Mouse (Mus musculus) myocyte (in vitro differentiated cells): Measurements from ENCODE around the gene BC107364. TPM values are rescaled to one million over a fixed set of nuclear protein-coding genes. Genes with fewer than 3 reads are reported as not detected.

Source experiments
- H3K27me3 ChIP-seq: one replicate; pipeline ENCODE4 v1.6.1; 2011; ENCODE audit not compliant: control insufficient read depth, insufficient read depth, insufficient read length
- H3K36me3 ChIP-seq: one replicate; pipeline ENCODE4 v1.6.1; 2011; ENCODE audit not compliant: control insufficient read depth, insufficient read depth
- H3K4me2 ChIP-seq: one replicate; pipeline ENCODE4 v1.6.1; 2011; ENCODE audit warnings: low read depth, control low read depth
- H3K4me3 ChIP-seq: one replicate; pipeline ENCODE4 v1.5.1; 2011; ENCODE audit warnings: mild to moderate bottlenecking, control low read depth, moderate library complexity
- H3K79me2 ChIP-seq: one replicate; pipeline ENCODE4 v1.6.1; 2011; ENCODE audit not compliant: control insufficient read depth, insufficient read depth
- H3ac ChIP-seq: one replicate; pipeline ENCODE4 v1.6.1; 2011; ENCODE audit not compliant: control insufficient read depth, insufficient read length
- CEBPB ChIP-seq: IDR thresholded peaks from 2 replicates; pipeline ENCODE4 v1.6.1; 2011; ENCODE audit warnings: mild to moderate bottlenecking, moderate library complexity; ENCODE audit not compliant: poor library complexity, insufficient read depth, severe bottlenecking
- E2F4 ChIP-seq: IDR thresholded peaks from one replicate; pipeline ENCODE4 v1.6.1; 2011; ENCODE audit warnings: mild to moderate bottlenecking, control low read depth, moderate library complexity; ENCODE audit not compliant: insufficient read depth
- MAX ChIP-seq: IDR thresholded peaks from one replicate; pipeline ENCODE4 v1.6.1; 2011; ENCODE audit warnings: low read depth, mild to moderate bottlenecking, control low read depth
- MYOD1 ChIP-seq, 3 experiments: IDR thresholded peaks; one replicate each; pipeline ENCODE4 v1.6.1; 2011; ENCODE audit warnings: control low read depth in 2 of 3, low read depth in 2 of 3, mild to moderate bottlenecking in 2 of 3, moderate library complexity in 1 of 3; ENCODE audit not compliant: insufficient read length in 2 of 3, control insufficient read depth in 1 of 3
- MYOG ChIP-seq, 3 experiments: IDR thresholded peaks; one replicate each; pipeline ENCODE4 v1.6.1; 2011; ENCODE audit warnings: control low read depth in 2 of 3, low read depth in 2 of 3, mild to moderate bottlenecking in 2 of 3; ENCODE audit not compliant: insufficient read length in 2 of 3, control insufficient read depth in 1 of 3, insufficient read depth in 1 of 3
- POLR2A ChIP-seq: IDR thresholded peaks from one replicate; pipeline ENCODE4 v1.6.1; 2011; ENCODE audit warnings: low read depth, mild to moderate bottlenecking, control low read depth, moderate library complexity; ENCODE audit not compliant: insufficient read length
- POLR2AphosphoS2 ChIP-seq: IDR thresholded peaks from one replicate; pipeline ENCODE4 v1.6.1; 2011; ENCODE audit warnings: low read depth, control low read depth; ENCODE audit not compliant: insufficient read length
- REST ChIP-seq: IDR thresholded peaks from one replicate; pipeline ENCODE4 v1.6.1; 2011; ENCODE audit warnings: mild to moderate bottlenecking, control low read depth, moderate library complexity; ENCODE audit not compliant: insufficient read depth, insufficient read length
- SRF ChIP-seq: IDR thresholded peaks from one replicate; pipeline ENCODE4 v1.6.1; 2011; ENCODE audit warnings: low read depth; ENCODE audit not compliant: control insufficient read depth, insufficient read length
- TCF12 ChIP-seq: IDR thresholded peaks from one replicate; pipeline ENCODE4 v1.6.1; 2011; ENCODE audit warnings: mild to moderate bottlenecking, control low read depth; ENCODE audit not compliant: poor library complexity, insufficient read depth, severe bottlenecking
- TCF3 ChIP-seq: IDR thresholded peaks from one replicate; pipeline ENCODE4 v1.6.1; 2011; ENCODE audit warnings: low read depth, control low read depth; ENCODE audit not compliant: insufficient read length
- USF1 ChIP-seq: IDR thresholded peaks from one replicate; pipeline ENCODE4 v1.6.1; 2011; ENCODE audit warnings: low read depth, mild to moderate bottlenecking, control low read depth, moderate library complexity
- polyA plus RNA-seq: library from polyadenylated mRNA; unstranded; fragments of >200 nt; fragmentation: generic; extraction: Trizol; gene quantifications from one replicate; pipeline ENCODE4 v1.2.1, GENCODE M21; 2012; ENCODE audit warnings: missing spikeins

BC107364 gene
- polyA plus RNA-seq, 1 experiment, result not detected

DNA sequence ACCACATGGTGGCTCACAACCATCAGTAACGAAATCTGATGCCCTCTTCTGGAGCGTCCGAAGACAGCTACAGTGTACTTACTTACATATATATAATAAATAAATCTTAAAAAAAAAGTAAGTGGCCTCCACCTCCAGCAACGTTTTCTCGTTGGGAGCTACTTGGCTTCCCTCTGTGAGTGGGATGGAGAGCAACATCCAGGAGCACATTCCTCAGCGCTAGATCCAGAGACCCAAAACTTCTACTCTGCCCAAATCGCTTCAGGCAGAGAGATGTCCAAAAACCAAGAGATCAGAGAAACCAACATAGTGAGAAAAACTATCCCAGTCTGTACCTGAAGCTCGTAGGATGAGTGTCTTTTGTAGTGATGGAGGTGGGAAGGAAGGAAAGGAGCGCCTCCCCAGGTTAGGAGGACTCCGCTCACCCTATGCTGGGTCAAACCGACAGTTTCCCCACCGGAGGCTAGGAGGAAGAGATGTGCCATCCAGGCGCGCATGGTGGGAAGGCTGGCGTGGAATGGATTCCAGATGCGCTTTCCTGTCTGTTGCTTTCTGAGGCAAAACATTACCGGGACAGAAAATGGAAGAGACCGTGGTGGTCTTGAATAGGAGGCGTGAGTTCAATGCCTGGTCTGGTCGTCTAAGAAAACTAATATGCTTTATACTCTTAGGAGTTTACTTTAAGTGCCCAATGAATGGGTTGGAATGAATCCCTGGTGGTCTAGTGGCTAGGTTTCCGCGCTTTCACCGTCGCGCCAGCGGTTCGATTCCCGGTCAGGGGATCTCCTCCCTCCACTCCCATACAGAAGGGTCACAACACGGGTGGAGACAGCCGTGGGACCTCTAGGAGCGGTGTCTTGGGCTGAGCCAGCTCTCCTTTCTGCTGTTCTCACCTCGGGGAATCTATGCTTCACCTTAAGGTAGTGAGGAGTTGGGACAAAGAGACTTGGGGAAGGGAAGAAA is 46.3 kb downstream of the BC107364 start:
- Histone ChIP-seq H3K79me2 (no peaks in the 10 kb centered on the region), H3K4me2 (no peak overlapping the region), H3K4me3 (no peak overlapping the region), H3K27me3 (no peaks in the 10 kb centered on the region), H3K36me3 (no peaks in the 10 kb centered on the region), H3ac (no peak overlapping the region)
- TF ChIP-seq E2F4, result no peak
- TF ChIP-seq MYOG (IDR thresholded peaks at IDR 0.05; ENCODE audit: control insufficient read depth in 1 of 3, insufficient read depth in 1 of 3, insufficient read length in 2 of 3, low read depth in 2 of 3), result no peak
- no peak for TF ChIP-seq SRF
- no peak for TF ChIP-seq CEBPB
- TF ChIP-seq TCF12, result no peak
- TF ChIP-seq USF1, result no peak
- TF ChIP-seq POLR2A, result no peak
- no peak for TF ChIP-seq TCF3
- TF ChIP-seq REST, result no peak
- no peak for TF ChIP-seq MYOD1 (IDR thresholded peaks at IDR 0.05; ENCODE audit: control insufficient read depth in 1 of 3, insufficient read length in 2 of 3, low read depth in 2 of 3)
- TF ChIP-seq POLR2AphosphoS2, result no peak
- TF ChIP-seq MAX, result no peak

DNA sequence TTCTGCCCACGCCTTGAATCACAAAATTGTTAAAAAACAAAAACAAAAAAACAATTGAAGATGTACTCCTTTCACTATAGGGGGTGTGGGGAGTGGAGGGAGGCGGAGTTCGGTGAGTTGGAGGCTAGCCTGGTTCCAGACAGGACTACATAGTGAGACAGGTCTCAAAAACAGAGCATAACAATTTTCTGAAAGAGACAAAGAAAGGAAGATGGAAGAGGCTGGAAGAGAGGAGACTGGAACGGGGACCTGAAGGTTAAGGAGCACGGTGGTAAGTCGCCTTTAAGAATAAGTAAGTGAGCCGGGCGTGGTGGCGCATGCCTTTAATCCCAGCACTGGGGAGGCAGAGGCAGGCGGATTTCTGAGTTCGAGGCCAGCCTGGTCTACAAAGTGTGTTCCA is 47.1 kb downstream of the BC107364 start:
- no peaks in the 10 kb centered on the region for H3K79me2 ChIP-seq
- no peaks in the 10 kb centered on the region for H3K27me3 ChIP-seq
- H3ac ChIP-seq, result no peak overlapping the region
- TF ChIP-seq E2F4 (no peak), USF1 (no peak), MYOD1 (IDR thresholded peaks at IDR 0.05; ENCODE audit: control insufficient read depth in 1 of 3, insufficient read length in 2 of 3, low read depth in 2 of 3) (no peak), POLR2A (no peak), CEBPB (no peak), REST (no peak), MAX (no peak), TCF12 (no peak), MYOG (IDR thresholded peaks at IDR 0.05; ENCODE audit: control insufficient read depth in 1 of 3, insufficient read depth in 1 of 3, insufficient read length in 2 of 3, low read depth in 2 of 3) (no peak), POLR2AphosphoS2 (no peak), TCF3 (no peak), SRF (no peak)
- no peaks in the 10 kb centered on the region for H3K36me3 ChIP-seq
- H3K4me3 ChIP-seq, result no peak overlapping the region
- no peak overlapping the region for H3K4me2 ChIP-seq

DNA sequence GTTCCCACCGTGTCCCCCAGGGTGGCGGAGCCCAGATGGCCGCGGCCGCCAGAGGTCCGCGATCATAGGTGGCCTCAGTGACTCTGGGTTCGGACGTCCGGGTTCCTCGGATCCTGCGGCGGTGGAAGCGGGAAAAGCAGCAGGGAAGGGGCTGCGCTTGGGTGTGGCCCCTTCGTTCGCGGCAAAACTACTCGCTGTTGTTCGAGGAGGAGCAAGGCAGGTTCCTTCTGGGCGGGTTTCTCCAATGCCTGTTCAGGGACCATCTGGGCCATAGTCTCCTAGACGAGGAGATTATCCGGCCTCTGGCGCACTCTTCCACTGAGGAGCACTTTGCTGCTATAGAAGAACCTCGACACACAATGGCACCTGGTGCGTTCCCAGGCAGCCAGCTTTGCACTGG is 47.7 kb downstream of the BC107364 start:
- H3K4me3 ChIP-seq, result no peak overlapping the region
- H3K4me2 ChIP-seq, result no peak overlapping the region
- H3K27me3 ChIP-seq, result no peaks in the 10 kb centered on the region

DNA sequence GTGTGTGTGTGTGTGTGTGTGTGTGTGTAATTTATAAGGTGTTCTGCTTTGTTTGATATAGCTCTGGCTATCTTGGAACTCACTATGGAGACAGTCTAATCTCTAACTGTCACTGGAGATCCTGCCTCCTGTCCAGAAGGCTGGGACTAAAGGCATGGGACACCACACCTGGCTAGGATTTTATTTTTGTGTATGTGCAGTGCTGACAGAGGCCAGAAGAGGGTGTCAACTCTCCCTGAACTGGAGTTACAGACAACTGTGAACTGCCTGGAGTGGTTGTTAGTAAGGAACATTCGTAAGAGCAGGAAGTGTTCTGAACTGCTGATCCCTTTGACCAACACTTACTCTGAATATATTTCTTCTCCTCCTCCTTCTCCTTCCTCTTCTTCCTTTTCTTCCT is 49.1 kb downstream of the BC107364 start:
- Histone ChIP-seq H3K4me2 (no peak overlapping the region), H3K79me2 (no peaks in the 10 kb centered on the region), H3K36me3 (no peaks in the 10 kb centered on the region), H3ac (no peak overlapping the region), H3K4me3 (no peak overlapping the region), H3K27me3 (no peaks in the 10 kb centered on the region)
- TF ChIP-seq E2F4 (no peak), POLR2A (no peak)

More for the DNA sequence above, 47.7 kb downstream of the BC107364 start:
- H3K79me2 ChIP-seq, result no peaks in the 10 kb centered on the region
- H3K36me3 ChIP-seq, result no peaks in the 10 kb centered on the region
- H3ac ChIP-seq, result no peak overlapping the region
- no peak for TF ChIP-seq E2F4
- no peak for TF ChIP-seq REST
- no peak for TF ChIP-seq TCF3
- TF ChIP-seq MAX, result no peak
- TF ChIP-seq SRF, result no peak
- TF ChIP-seq CEBPB, result no peak
- no peak for TF ChIP-seq USF1

DNA sequence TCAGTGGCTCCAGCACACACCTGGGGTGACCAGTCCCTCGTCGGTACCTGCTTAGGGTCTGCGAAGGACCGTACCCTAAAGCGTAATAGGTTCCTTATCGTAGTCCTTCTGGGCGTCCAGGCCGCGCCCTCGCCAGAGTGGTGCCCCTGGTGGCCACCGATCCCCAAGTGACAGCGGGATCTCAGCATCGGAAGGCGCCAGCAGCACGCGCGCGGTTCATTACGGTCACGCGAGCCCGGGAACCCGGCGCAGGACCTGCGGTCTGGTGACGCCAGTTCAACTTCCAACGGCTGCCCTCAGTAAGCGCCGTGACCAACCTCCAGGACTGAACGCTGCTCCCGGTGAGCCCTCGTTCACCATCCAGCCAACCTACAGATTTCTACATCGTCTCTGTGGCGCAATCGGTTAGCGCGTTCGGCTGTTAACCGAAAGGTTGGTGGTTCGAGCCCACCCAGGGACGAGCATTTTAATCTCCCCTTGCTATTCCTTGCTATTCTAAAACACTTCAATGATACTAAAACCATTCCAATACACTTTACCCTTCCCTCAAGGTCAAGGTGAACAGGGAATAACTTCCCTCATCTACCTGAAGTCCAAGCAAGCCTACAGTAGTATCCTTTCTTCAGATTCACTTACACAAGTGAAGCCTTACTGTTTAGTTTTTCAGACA is 50.1 kb downstream of the BC107364 start:
- H3K27me3 ChIP-seq, result no peaks in the 10 kb centered on the region
- H3K4me3 ChIP-seq, result no peak overlapping the region

More for the DNA sequence above, 50.1 kb downstream of the BC107364 start:
- Histone ChIP-seq H3K79me2 (no peaks in the 10 kb centered on the region), H3K4me2 (peak overlapping the region; percentile 61), H3K36me3 (no peaks in the 10 kb centered on the region), H3ac (no peak overlapping the region)
- TF ChIP-seq POLR2AphosphoS2 (no peak), MYOD1 (IDR thresholded peaks at IDR 0.05; ENCODE audit: control insufficient read depth in 1 of 3, insufficient read length in 2 of 3, low read depth in 2 of 3) (no peak), MAX (no peak), POLR2A (no peak)
